Mouse (Mus musculus) kidney, embryonic 16.5 days (tissue): ENCODE measurements at regions not wholly inside any gene's neighbourhood (a gene's known extent, or its start where the extent isn't known, plus 50 kb on each side); places are given as distances from the start of the nearest gene placed in this dataset.
A peak's percentile ranks its signal among the peaks of the same experiment; 100 is the strongest.

ENCODE experiments used
- ATAC-seq: fragments of 200-750 bp; cut with Nextera tagmentation; 2 replicates; pipeline ENCODE4 v1.8.0; 2017; ENCODE audit warnings: moderate TSS enrichment; ENCODE audit not compliant: low FRiP score, low TSS enrichment
- H3K27ac ChIP-seq: fragments of 300-500 bp; sonication (generic); 2 replicates; pipeline ENCODE4 v1.5.1; 2014; ENCODE audit warnings: low read length
- H3K27me3 ChIP-seq: fragments of 300-500 bp; sonication (generic); 2 replicates; pipeline ENCODE4 v1.6.1; 2014; ENCODE audit warnings: low read length, control low read depth, mixed read lengths; ENCODE audit not compliant: insufficient read depth
- H3K36me3 ChIP-seq: fragments of 300-500 bp; sonication (generic); 2 replicates; pipeline ENCODE4 v1.6.1; 2014; ENCODE audit warnings: low read length, control low read depth, mixed read lengths; ENCODE audit not compliant: insufficient read depth
- H3K4me1 ChIP-seq: fragments of 300-500 bp; sonication (generic); 2 replicates; pipeline ENCODE4 v1.6.1; 2014; ENCODE audit warnings: low read length, control low read depth, mixed read lengths; ENCODE audit not compliant: insufficient read depth
- H3K4me2 ChIP-seq: fragments of 300-500 bp; sonication (generic); replicated peaks from 2 replicates; pipeline ENCODE4 v1.6.1; 2014; ENCODE audit warnings: low read depth, low read length
- H3K4me3 ChIP-seq: fragments of 300-500 bp; sonication (generic); 2 replicates; pipeline ENCODE4 v1.5.1; 2014; ENCODE audit warnings: mild to moderate bottlenecking, low read length
- H3K9ac ChIP-seq: fragments of 300-500 bp; sonication (generic); replicated peaks from 2 replicates; pipeline ENCODE4 v1.6.1; 2014; ENCODE audit warnings: low read length
- H3K9me3 ChIP-seq: fragments of 300-500 bp; sonication (generic); 2 replicates; pipeline ENCODE4 v1.6.1; 2016; ENCODE audit warnings: low read length, control low read depth
- WGBS: fragments of 180-500 bp; shearing (Covaris S2); extraction: QIAGEN DNeasy Blood & Tissue Kit; methylation state at CpG from one replicate; pipeline ENCODE4 v1.1.7; 2014; 5-methylcytosine and 5-hydroxymethylcytosine counted together

DNA sequence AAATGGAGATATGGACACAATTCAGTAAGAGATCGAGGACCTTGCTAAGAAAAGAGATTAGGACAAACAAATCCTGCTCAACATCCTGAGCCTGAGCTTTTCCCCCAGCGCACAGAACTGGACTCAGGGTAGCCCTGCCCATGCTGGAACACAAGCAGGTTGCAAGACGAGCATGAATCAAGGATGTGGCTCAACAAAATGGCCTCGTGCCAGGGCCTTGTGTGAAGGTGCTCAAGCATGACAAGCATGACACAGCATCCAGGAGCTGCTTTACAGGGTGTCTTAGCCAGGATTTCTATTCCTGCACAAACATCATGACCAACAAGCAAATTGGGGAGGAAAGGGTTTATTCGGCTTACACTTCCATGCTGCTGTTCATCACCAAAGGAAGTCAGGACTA lies 67.7 kb upstream of the Lama4 start:
- Histone ChIP-seq H3K27ac (no peak overlapping the region), H3K4me3 (no peak overlapping the region), H3K27me3 (no peaks in the 10 kb centered on the region), H3K9ac (no peak overlapping the region), H3K36me3 (no peaks in the 10 kb centered on the region), H3K4me2 (no peak overlapping the region), H3K4me1 (no peaks in the 10 kb centered on the region), H3K9me3 (no peaks in the 10 kb centered on the region)
- ATAC-seq, result no peak
- 60% methylated on average over 5 of the region's 5 CpGs for WGBS

DNA sequence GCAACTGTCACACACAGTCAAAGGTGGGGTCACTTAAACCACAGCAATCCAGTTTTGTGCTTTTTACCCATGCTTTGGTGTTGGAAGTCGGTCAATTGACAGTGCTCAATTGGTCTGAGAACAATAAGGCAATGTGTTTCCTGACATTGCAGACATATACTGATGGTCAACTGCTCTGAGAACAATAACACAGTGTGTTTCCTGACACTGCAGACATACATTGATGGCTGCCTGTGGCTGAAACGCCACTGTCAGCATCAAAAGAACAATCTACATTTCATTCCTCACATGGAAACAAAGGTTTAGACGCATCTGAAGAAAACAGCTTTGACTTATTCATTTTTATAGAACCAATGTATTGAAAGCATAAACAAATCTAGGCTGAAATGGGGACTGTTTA lies 59.2 kb upstream of the Lama4 start:
- Histone ChIP-seq H3K36me3 (no peaks in the 10 kb centered on the region), H3K9me3 (no peaks in the 10 kb centered on the region), H3K4me3 (no peak overlapping the region), H3K4me2 (no peak overlapping the region), H3K27ac (no peak overlapping the region), H3K27me3 (no peaks in the 10 kb centered on the region), H3K9ac (no peak overlapping the region), H3K4me1 (no peaks in the 10 kb centered on the region)
- no peak for ATAC-seq
- WGBS, result 64% methylated on average over 3 of the region's 3 CpGs

- Histone ChIP-seq H3K4me1 (no peaks in the 10 kb centered on the region), H3K27ac (peak overlapping the region; percentile 89), H3K36me3 (no peaks in the 10 kb centered on the region), H3K9me3 (no peaks in the 10 kb centered on the region), H3K4me2 (no peak overlapping the region), H3K4me3 (no peak overlapping the region), H3K9ac (no peak overlapping the region), H3K27me3 (no peaks in the 10 kb centered on the region)
- 68% methylated on average over 2 of the region's 2 CpGs for WGBS
- ATAC-seq, result no peak; the same call in 1 of the 2 replicates
These were observed 57.5 kb upstream of the Lama4 start for GRCm38 (mm10) chr10:38907835-38908234.

- WGBS, result 52% methylated on average over 9 of the region's 9 CpGs
- no peak overlapping the region for H3K4me2 ChIP-seq
These were observed 57.0 kb upstream of the Lama4 start for GRCm38 (mm10) chr10:38908277-38908676.

DNA sequence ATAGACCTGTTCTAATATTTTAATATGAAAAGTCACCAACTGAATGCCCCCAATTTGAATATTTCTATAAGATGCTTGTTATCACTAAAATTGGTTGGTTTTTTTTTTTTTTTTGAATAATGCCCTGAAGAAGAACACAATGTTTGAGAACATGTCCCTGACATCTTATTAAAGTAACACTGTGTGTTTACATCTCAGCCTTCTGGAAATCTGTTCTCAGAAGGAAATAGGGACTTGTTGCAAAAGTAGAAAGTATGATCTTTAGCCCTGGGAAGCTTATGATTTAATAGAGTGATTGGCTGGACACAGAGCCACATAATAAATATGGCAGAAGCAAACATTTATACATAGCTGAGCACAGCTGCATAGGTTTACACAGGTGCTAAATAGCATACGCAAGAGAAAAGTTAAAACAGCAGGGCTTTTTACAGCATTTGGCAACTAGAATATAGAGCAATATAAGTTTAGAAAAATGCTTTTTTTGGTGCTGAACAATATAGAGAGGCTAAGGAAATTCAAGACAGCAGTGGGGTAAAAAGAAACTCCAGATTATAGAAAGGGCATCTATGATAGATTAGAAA lies 56.1 kb upstream of the Lama4 start:
- H3K9ac ChIP-seq, result no peak overlapping the region
- H3K36me3 ChIP-seq, result no peaks in the 10 kb centered on the region
- 84% methylated on average over 1 of the region's 1 CpGs for WGBS
- no peaks in the 10 kb centered on the region for H3K27me3 ChIP-seq
- no peak for ATAC-seq
- 0 out of 2 replicates have a peak, but pooled peaks cover 2% of the 10 kb centered on the region for H3K4me1 ChIP-seq
- no peaks in the 10 kb centered on the region for H3K9me3 ChIP-seq
- H3K27ac ChIP-seq, result no peak overlapping the region; the same call in 1 of the 2 replicates
- no peak overlapping the region for H3K4me2 ChIP-seq
- no peak overlapping the region for H3K4me3 ChIP-seq

More at GRCm38 (mm10) chr10:38908277-38908676, 57.0 kb upstream of the Lama4 start:
- Histone ChIP-seq H3K27ac (peak overlapping the region; percentile 89), H3K36me3 (no peaks in the 10 kb centered on the region), H3K4me1 (0 out of 2 replicates have a peak, but pooled peaks cover 2% of the 10 kb centered on the region), H3K9ac (no peak overlapping the region; the same call in 1 of the 2 replicates), H3K4me3 (no peak overlapping the region), H3K9me3 (no peaks in the 10 kb centered on the region), H3K27me3 (no peaks in the 10 kb centered on the region)
- ATAC-seq, result peak; percentile 96

GRCm38 (mm10) chr10:38909843-38910242 lies 55.5 kb upstream of the Lama4 start:
- Histone ChIP-seq H3K36me3 (no peaks in the 10 kb centered on the region), H3K9me3 (no peaks in the 10 kb centered on the region), H3K4me1 (0 out of 2 replicates have a peak, but pooled peaks cover 2% of the 10 kb centered on the region), H3K9ac (no peak overlapping the region), H3K27me3 (no peaks in the 10 kb centered on the region), H3K4me3 (no peak overlapping the region), H3K27ac (no peak overlapping the region), H3K4me2 (no peak overlapping the region)
- ATAC-seq, result no peak
- WGBS, result 61% methylated on average over 2 of the region's 2 CpGs

DNA sequence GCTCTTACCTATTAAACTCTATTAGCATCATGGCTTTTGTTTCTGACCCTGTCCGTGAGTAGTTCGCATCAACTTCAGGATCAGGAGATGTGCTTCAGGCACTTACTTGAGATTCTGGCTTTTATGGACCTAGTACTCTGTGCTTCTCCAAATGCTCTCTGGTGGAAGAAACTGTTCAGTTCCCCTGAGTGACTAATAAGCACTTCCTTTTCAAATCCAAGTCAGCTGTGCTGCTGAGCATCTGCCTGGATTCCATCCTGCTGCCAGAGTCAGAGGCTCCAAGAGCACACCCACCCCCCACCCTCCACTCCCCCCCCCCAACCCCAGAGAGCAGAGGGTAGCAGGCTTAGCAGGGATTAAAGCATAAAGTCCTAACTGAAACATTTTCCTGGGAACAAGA lies 52.3 kb upstream of the Lama4 start:
- Histone ChIP-seq H3K9me3 (no peaks in the 10 kb centered on the region), H3K27ac (no peak overlapping the region), H3K4me2 (no peak overlapping the region), H3K27me3 (no peaks in the 10 kb centered on the region), H3K4me1 (peaks cover 5% of the 10 kb centered on the region; the same call in 1 of the 2 replicates), H3K9ac (no peak overlapping the region), H3K36me3 (no peaks in the 10 kb centered on the region), H3K4me3 (no peak overlapping the region)
- 73% methylated on average over 2 of the region's 2 CpGs for WGBS
- ATAC-seq, result no peak
